Mouse (Mus musculus) heart, adult 2 months (tissue): ENCODE data around the gene Fgfr2.

Experiments used
- CTCF ChIP-seq: fragments of 200-600 bp; IDR thresholded peaks from 2 replicates; pipeline ENCODE4 v1.8.1; 2022; ENCODE audit warnings: antibody characterized with exemption, mild to moderate bottlenecking, moderate library complexity
- EP300 ChIP-seq: fragments of 200-500 bp; IDR thresholded peaks from 2 replicates; pipeline ENCODE4 v1.6.1; 2011; ENCODE audit warnings: low read depth, low read length, control low read depth; ENCODE audit not compliant: insufficient read depth
- POLR2A ChIP-seq: fragments of 200-500 bp; IDR thresholded peaks from 2 replicates; pipeline ENCODE4 v1.6.1; 2011; ENCODE audit warnings: mild to moderate bottlenecking, low read depth, low read length, control low read depth; ENCODE audit not compliant: insufficient read depth

GRCm38 (mm10) chr7:130177009-130177408, 2946.1 kb downstream of the Fgfr2 start:
- no peak for TF ChIP-seq CTCF
- no peak for TF ChIP-seq POLR2A
- TF ChIP-seq EP300 = no peak
